Mouse (Mus musculus): Measurements from ENCODE around the gene S100a3.

GRCm38 (mm10) chr3:90587361-90588101 is 27.2 kb downstream of the S100a3 start:
- TF ChIP-seq MAX (IDR thresholded peaks at IDR 0.05; ENCODE audit: low read depth) = no peak
- TF ChIP-seq POLR2A (IDR thresholded peaks at IDR 0.05; ENCODE audit: insufficient read length, low read depth) = peak; percentile 13
- TF ChIP-seq MYOD1 (IDR thresholded peaks at IDR 0.05; ENCODE audit: control insufficient read depth in 1 of 3, insufficient read length in 2 of 3, low read depth in 2 of 3) = peak in 1 of 3 experiments; percentile 24
